Mouse (Mus musculus) embryo, embryonic 10.5 days (tissue): ENCODE measurements at regions not wholly inside any gene's neighbourhood (a gene's known extent, or its start where the extent isn't known, plus 50 kb on each side); places are given as distances from the start of the nearest gene placed in this dataset.

ENCODE experiments used
- DNase-seq: peaks from one replicate; pipeline ENCODE4 v3.0.0-alpha.2; 2015; ENCODE audit warnings: low spot score

- peak; percentile 14 for DNase-seq
Measured at GRCm38 (mm10) chr7:94798101-94798500, 1372.9 kb upstream of the Tenm4 start.

GRCm38 (mm10) chr7:94841197-94841596 is 1329.8 kb upstream of the Tenm4 start:
- no peak for DNase-seq

- no peak for DNase-seq
Measured at GRCm38 (mm10) chr7:94851360-94851759, 1319.7 kb upstream of the Tenm4 start.

- DNase-seq, result no peak
Measured at GRCm38 (mm10) chr7:94856636-94857035, 1314.4 kb upstream of the Tenm4 start.

- DNase-seq, result no peak
Measured at GRCm38 (mm10) chr7:94890711-94891430, 1280.2 kb upstream of the Tenm4 start.

GRCm38 (mm10) chr7:94898088-94898487 is 1273.0 kb upstream of the Tenm4 start:
- DNase-seq, result no peak

DNA sequence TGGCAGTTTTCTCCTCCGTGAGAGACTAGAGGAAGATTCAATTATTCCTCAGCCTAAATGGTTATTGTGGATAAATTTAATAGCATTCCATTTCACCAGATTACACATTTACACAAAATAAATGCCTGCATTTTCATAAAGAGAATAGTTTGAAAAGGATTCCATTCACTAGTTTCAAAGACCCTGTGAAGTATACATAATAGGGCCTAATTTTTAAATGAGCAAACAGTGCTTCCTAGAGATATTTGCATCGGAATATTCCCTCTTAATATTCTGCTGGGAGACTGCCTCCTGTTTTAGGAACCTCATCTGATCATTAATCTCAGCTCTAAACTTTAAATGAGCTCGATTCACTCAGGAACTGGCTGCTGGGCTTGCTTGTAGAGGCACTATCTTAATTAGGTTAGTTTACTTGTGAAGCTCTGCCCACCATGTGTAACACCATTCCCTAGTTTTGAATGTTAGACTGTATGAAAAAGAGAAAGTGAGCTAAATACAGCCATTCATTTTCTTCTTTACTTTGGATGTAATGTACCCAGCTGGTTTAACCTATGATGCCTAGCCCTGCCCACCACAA is 1244.4 kb upstream of the Tenm4 start:
- DNase-seq, result no peak

- no peak for DNase-seq
Measured at GRCm38 (mm10) chr7:94963758-94964299, 1207.2 kb upstream of the Tenm4 start.

- no peak for DNase-seq
Measured at GRCm38 (mm10) chr7:94967601-94968000, 1203.4 kb upstream of the Tenm4 start.

DNA sequence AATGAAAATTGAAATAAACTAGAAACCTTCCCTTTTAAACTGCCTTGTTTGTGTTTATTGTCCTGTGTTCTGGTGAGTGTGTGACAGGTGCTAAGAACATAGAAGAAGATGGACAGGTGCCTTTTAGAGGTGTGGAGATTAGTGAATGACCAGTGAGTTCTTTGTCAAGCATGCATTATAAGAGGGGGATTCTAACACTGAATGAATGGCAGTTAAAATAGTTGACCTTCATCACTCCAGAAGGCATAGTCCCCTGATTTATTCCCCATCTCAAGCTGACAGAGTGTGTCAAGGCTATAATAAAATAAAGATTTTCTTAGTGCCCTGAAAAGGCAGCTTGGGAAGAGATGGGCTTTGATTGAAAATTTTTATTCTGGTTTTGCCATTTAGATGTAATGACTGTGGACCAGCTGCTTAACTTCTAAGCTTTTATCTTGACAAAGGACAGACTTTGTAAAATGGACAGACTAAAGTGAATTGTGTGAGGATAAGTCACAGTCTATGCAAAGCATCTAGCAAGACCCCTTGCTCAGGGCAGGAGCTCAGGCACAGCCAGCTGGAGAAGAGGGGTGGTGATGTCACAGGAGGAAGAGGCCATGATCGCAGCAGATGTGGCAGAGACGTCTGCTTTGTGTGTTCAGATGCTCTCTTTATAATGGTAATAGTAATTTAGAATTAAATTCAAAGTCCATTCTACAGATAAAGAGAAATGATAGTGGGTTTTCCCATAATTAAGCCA is 1195.8 kb upstream of the Tenm4 start:
- DNase-seq, result peak; percentile 5

DNA sequence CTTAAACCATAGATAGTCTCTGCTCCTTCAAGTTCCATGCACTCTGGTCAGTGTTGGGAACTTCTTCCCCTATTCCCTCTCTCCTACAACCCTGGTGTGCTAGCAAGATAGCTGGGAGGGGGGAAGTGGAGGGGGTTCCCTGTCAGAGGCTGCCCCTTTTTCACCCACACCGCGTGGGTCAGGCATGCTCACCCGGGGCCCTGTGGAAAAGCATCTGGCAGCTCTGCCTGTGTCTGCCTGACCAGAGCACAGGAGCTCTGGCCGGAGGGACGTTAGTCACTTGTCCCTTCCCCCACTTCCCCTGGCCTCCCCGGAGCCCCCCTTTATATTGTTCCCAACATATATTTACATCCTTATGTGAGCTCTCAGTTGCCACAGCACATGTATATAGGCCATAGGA is 1174.8 kb upstream of the Tenm4 start:
- DNase-seq, result no peak

GRCm38 (mm10) chr7:95004161-95004560 is 1166.9 kb upstream of the Tenm4 start:
- DNase-seq, result no peak

DNA sequence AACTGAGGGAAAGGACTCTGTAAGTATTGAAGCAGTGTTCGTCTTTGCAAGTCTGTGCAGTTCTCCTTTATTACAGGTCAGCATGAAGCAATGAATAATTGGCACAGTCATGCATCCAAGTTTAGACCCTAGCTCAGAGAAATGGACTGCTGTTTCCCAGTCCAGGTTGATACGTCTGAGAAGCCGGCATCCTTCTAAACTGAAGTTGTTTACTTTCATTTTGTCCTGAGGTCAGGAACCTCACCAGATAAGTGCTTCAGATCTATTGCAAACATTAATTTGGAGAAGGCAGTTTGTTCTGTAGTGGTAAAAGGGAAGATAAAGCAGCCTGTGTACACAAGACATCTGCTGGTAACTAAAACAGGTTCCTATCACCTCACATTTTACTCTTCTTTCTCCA is 1165.6 kb upstream of the Tenm4 start:
- no peak for DNase-seq

DNA sequence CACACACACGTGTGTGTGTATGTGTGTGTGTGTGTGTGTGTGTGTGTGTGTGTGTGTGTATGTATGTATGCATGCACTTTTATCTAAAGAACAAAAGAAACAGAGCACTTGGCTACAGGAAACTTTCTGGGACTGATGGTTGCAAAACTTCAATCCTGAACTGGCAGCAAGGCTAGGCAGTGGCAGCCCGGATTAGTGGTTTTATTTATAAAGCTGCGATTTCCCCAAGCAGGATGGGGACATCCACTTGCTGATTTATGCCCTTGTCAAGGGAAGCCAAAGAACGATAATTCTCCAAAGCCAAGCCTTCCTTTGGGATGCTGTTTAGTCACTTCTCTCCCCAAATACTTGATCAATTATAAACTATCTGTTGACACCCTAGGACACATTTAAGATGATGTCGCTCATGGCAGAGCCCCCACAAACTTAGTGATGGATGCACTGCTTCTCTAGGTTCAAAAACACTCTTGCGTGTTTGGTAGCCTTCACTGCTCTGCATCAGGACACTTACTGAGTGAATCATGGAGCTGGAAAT is 1162.1 kb upstream of the Tenm4 start:
- no peak for DNase-seq

DNA sequence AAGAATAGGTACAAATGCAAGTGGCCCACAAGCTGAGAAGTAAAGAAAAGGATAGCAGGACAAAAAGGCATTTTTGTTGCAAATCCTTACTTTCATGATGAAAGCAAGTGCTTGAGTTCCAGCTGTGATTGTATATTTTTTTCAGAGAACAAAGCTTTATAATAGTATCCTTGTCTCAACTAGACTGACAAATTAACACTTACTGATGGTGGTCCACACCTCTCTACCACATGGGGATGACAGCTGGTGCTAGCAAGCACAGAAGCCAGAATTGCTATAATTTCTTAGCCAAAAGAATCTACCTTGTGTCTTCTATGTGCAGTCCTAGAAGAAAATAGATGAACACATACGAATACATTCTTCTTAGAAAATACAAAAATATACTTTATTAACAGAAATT is 1150.8 kb upstream of the Tenm4 start:
- no peak for DNase-seq

- no peak for DNase-seq
Measured at GRCm38 (mm10) chr7:95027915-95028810, 1142.9 kb upstream of the Tenm4 start.
